Mouse (Mus musculus) olfactory bulb, adult 2 months (tissue): ENCODE measurements at regions not wholly inside any gene's neighbourhood (a gene's known extent, or its start where the extent isn't known, plus 50 kb on each side); places are given as distances from the start of the nearest gene placed in this dataset.

ENCODE experiments used
- CTCF ChIP-seq: fragments of 200-500 bp; IDR thresholded peaks from 2 replicates; pipeline ENCODE4 v1.5.1; 2012; ENCODE audit warnings: low read depth, mild to moderate bottlenecking, low read length, moderate library complexity; ENCODE audit not compliant: insufficient read depth
- POLR2A ChIP-seq: fragments of 200-500 bp; IDR thresholded peaks from 2 replicates; pipeline ENCODE4 v1.6.1; 2012; ENCODE audit warnings: mild to moderate bottlenecking, low read depth, low read length, moderate library complexity; ENCODE audit not compliant: insufficient read depth

GRCm38 (mm10) chr9:61476351-61476750 lies 104.2 kb downstream of the Tle3 start:
- TF ChIP-seq CTCF (no peak), POLR2A (no peak)
